Mouse (Mus musculus) frontal cortex, postnatal 10 days (tissue): ENCODE measurements at regions not wholly inside any gene's neighbourhood (a gene's known extent, or its start where the extent isn't known, plus 50 kb on each side); places are given as distances from the start of the nearest gene placed in this dataset.

Experiments used
- DNase-seq, 2 experiments: peaks; one replicate each; pipeline ENCODE4 v3.0.0; 2022; ENCODE audit warnings: low spot score in 2 of 2, mixed read lengths in 1 of 2

- DNase-seq: peak in 1 of 2 experiments; percentile 18
Observed at GRCm38 (mm10) chr6:123930951-123931350, 77.7 kb upstream of the Vmn2r25 start.

GRCm38 (mm10) chr6:123937930-123938329 lies 84.7 kb upstream of the Vmn2r25 start:
- DNase-seq: no peak

GRCm38 (mm10) chr6:123961321-123961720 lies 63.0 kb upstream of the Vmn2r26 start:
- DNase-seq: no peak

GRCm38 (mm10) chr6:123971180-123971579 lies 53.2 kb upstream of the Vmn2r26 start:
- no peak for DNase-seq
